Comparison of ENCODE assay signal across 22 mouse cellular contexts in the genomic region with DNA sequence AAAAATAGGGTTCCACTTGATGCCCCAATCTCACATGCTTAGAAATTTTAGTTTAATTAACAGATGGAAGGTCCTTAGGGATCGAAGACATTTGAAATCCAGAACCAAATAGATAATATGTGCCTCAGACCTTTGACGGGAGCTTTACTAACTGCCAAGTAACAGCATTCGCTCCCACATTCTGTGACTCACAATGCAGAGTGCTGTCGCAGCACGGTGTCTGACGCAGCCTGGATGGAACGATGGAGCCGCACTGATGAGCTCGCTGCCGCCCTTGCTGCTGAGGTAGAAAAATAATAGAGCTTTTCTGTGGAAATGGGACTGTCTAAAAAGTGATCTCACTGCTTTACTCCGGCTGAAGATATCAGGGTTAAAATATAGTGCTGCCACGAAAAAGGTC.
DNase-seq lines count a peak whose midpoint lies in the region; ATAC-seq and TF ChIP-seq lines count a peak whose summit lies in the region.
"Had no signal": no experiment of that assay in that cellular context is flagged by ENCODE, and none has a peak within 500 bp of the region (broad histone marks: within the 10 kb centered on the region; RNA-seq: fewer than 3 reads in every experiment).

No protein-coding gene starts in this region.

- in situ Hi-C loops in ES-E14 (cut with MboI; ENCODE audit: low sequenced_read_pairs in 2 of 2, unreplicated experiment in 2 of 2) = no loop called here

- H3K4me1 ChIP-seq in ES-E14 (ENCODE audit: control insufficient read depth in 2 of 2, insufficient read depth in 2 of 2, low read length in 2 of 2, poor library complexity in 1 of 2) = peaks cover 0 to 9% of the 10 kb centered on the region in 2 experiments; a peak in 1 of 4 replicates
- H3K4me1 ChIP-seq in forebrain, embryonic 10.5 days = peaks cover under 1% of the 10 kb centered on the region; the same call in 1 of the 2 replicates
- H3K4me1 ChIP-seq: embryonic facial prominence, embryonic 13.5 days; forebrain, embryonic 13.5 days; hindbrain, embryonic 15.5 days had no signal

- intact Hi-C loops in left cerebral cortex, adult 2 months (cut with DNase I) = no loop called here
- intact Hi-C loops in left cerebral cortex, postnatal 4 days (cut with DNase I) = no loop called here

- H3K27me3 ChIP-seq in forebrain, embryonic 10.5 days (ENCODE audit: poor library complexity, severe bottlenecking) = no peaks in the 10 kb centered on the region
- H3K27me3 ChIP-seq: embryonic facial prominence, embryonic 13.5 days; forebrain, embryonic 13.5 days; heart, embryonic 13.5 days; hindbrain, embryonic 15.5 days had no signal

- TF ChIP-seq CTCF in layer of hippocampus, adult 2 months (conservative IDR thresholded peaks at IDR 0.05) = no peak
- TF ChIP-seq CTCF in left cerebral cortex, adult 2 months (IDR thresholded peaks at IDR 0.05) = no peak

- peak overlapping the region; percentile 64 for H3K27ac ChIP-seq in layer of hippocampus, adult 2 months
- H3K27ac ChIP-seq in left cerebral cortex, adult 2 months = no peak overlapping the region
- no peak overlapping the region for H3K27ac ChIP-seq in ES-E14 (ENCODE audit: insufficient read depth, low read depth, low read length, poor library complexity, severe bottlenecking)
- H3K27ac ChIP-seq in forebrain, embryonic 10.5 days = no peak overlapping the region
- H3K27ac ChIP-seq: embryonic facial prominence, embryonic 13.5 days; forebrain, embryonic 13.5 days; heart, embryonic 13.5 days; hindbrain, embryonic 15.5 days had no signal

- ATAC-seq in frontal cortex, adult (ENCODE audit: low TSS enrichment) = peak; percentile 94
- ATAC-seq: CD4-positive, CD25-positive, alpha-beta regulatory T cell, adult 4 months; forebrain, embryonic 13.5 days; forebrain, postnatal 0 days had no signal

- H3K4me3 ChIP-seq in layer of hippocampus, adult 2 months = no peak overlapping the region
- H3K4me3 ChIP-seq in left cerebral cortex, adult 2 months = no peak overlapping the region
- no peak overlapping the region for H3K4me3 ChIP-seq in ES-E14 (ENCODE audit: insufficient read depth in 1 of 2, low read depth in 1 of 2, low read length in 2 of 2, poor library complexity in 1 of 2, severe bottlenecking in 1 of 2)
- no peak overlapping the region for H3K4me3 ChIP-seq in forebrain, embryonic 10.5 days
- H3K4me3 ChIP-seq: embryonic facial prominence, embryonic 13.5 days; forebrain, embryonic 13.5 days; heart, embryonic 13.5 days; hindbrain, embryonic 15.5 days had no signal

- H3K9me3 ChIP-seq in ES-E14 (ENCODE audit: control insufficient read depth, insufficient read depth, low read depth, low read length) = no peaks in the 10 kb centered on the region
- H3K9me3 ChIP-seq in forebrain, embryonic 10.5 days = peaks cover 8% of the 10 kb centered on the region

- 92% methylated on average over 12 of the region's 12 CpGs for WGBS in forebrain, embryonic 10.5 days

- DNase-seq in frontal cortex, postnatal 14 days (ENCODE audit: low spot score in 2 of 2) = no peak
- peak; percentile 18 to 44 for DNase-seq in layer of hippocampus, adult 2 months (ENCODE audit: low spot score in 2 of 2)
- no peak for DNase-seq in layer of hippocampus, postnatal 10 days (ENCODE audit: low spot score in 2 of 2)
- DNase-seq in left cerebral cortex, adult 2 months (ENCODE audit: extremely low spot score in 1 of 2, low spot score in 2 of 2) = peak; percentile 24
- DNase-seq in left cerebral cortex, postnatal 4 days = no peak
- no peak for DNase-seq in ES-E14 (ENCODE audit: low read depth, low spot score)
- no peak for DNase-seq in forebrain, embryonic 10.5 days (ENCODE audit: extremely low spot score, low spot score)
- DNase-seq: adrenal gland, postnatal 10 days; B cell, adult 2 months; cerebellum, adult 11-12 months; cerebellum, adult 9-10 months; cerebellum, postnatal 36 days; forebrain, postnatal 0 days; gastrocnemius, postnatal 36 days; heart, adult 11 months; heart, postnatal 36 days had no signal

- H3K9ac ChIP-seq in ES-E14 (ENCODE audit: insufficient read depth, low read depth, low read length, poor library complexity, severe bottlenecking) = peak overlapping the region; percentile 26; the same call in 1 of the 2 replicates
- H3K9ac ChIP-seq: embryonic facial prominence, embryonic 13.5 days; forebrain, embryonic 13.5 days; forebrain, postnatal 0 days; heart, embryonic 13.5 days; hindbrain, embryonic 15.5 days had no signal

- peaks cover 2% of the 10 kb centered on the region; the same call in 1 of the 2 replicates for H3K36me3 ChIP-seq in ES-E14 (ENCODE audit: control insufficient read depth, insufficient read depth, low read length, poor library complexity, severe bottlenecking)
- peaks cover 12% of the 10 kb centered on the region for H3K36me3 ChIP-seq in forebrain, embryonic 10.5 days (replicated peaks)

TF ChIP-seq in ES-E14, 5 proteins besides CTCF, POLR2A, EP300 and RAD21:
- TF ChIP-seq ZNF384 (IDR thresholded peaks at IDR 0.05; ENCODE audit: low read depth, low read length) = no peak

Comparison
In these comparisons a context has a peak if more than half of its experiments do, and no peak if none do; other contexts are left out.
1. DNase-seq: peak in layer of hippocampus, adult 2 months (2 of 2) and left cerebral cortex, adult 2 months (2 of 2); none in frontal cortex, postnatal 14 days (0 of 2), layer of hippocampus, postnatal 10 days (0 of 2), left cerebral cortex, postnatal 4 days (single experiment), ES-E14 (single experiment) and forebrain, embryonic 10.5 days (single experiment).